Mouse (Mus musculus) neutrophil, adult 83 days (primary cell): ENCODE results near the gene Otop1. TPM values are rescaled to one million over a fixed set of nuclear protein-coding genes. Genes with fewer than 3 reads are reported as not detected.

Source experiments
- total RNA-seq, 2 experiments: library from RNA; stranded (reverse); gene quantifications; one replicate each; pipeline ENCODE4 v1.2.4; 2023

The Otop1 gene
- not detected for total RNA-seq

DNA sequence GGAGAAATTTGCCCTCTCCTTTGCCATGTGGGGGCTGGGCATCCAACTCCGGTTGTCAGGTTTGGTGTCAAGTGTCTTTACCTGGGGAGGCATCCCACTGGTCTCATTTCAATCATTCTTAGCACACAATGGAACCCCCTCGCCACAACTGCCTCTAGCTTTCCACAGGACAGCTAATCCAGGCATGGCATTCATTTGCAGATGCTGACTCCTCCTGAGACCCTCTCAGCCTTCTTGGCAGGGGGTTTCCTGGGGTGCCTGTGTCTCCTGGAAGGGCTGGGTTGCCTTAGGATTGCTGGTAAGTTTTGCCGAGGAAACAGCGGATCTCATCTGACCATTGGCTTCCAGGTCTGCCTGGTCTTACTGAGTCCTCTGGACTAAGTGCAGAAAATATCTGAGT lies at the start of gene Otop1:
Gene Otop1 (plus strand): TSS at position 202 of the 400 bp plus-strand sequence.

GRCm38 (mm10) chr5:38260107-38260682 lies 15.6 kb upstream of the Otop1 start, which contains the start of gene Tmem128:
Gene Tmem128, plus strand, starts transcription at chr5:38260185.

GRCm38 (mm10) chr5:38318966-38319786 lies 43.4 kb downstream of the Otop1 start, which contains the start of gene Drd5:
Gene Drd5, plus strand, starts transcription at chr5:38319367.

Other genes starting within 250 kb of the Otop1 start
- 10 to 100 TPM; 25.9 to 27.3 TPM for gene Stx18, start 237.2 kb upstream of the Otop1 start, total RNA-seq
- not detected for gene Nsg1, start 116.1 kb upstream of the Otop1 start, total RNA-seq
- 1 to 10 TPM; 7.6 to 8.1 TPM for gene Zbtb49, start 55.5 kb upstream of the Otop1 start, total RNA-seq
- gene Lyar, start 55.5 kb upstream of the Otop1 start, total RNA-seq, result 10 to 100 TPM; 11.1 to 15.9 TPM
- gene Tmem128, start 15.8 kb upstream of the Otop1 start, total RNA-seq, result 10 to 100 TPM; 33.3 to 41.5 TPM
- not detected for gene Drd5, start 43.4 kb downstream of the Otop1 start, total RNA-seq
- 10 to 100 TPM; 28.2 to 30.5 TPM for gene Slc2a9, start 227.2 kb downstream of the Otop1 start, total RNA-seq